Mouse (Mus musculus): ENCODE measurements at regions not wholly inside any gene's neighbourhood (a gene's known extent, or its start where the extent isn't known, plus 50 kb on each side); places are given as distances from the start of the nearest gene placed in this dataset.

DNA sequence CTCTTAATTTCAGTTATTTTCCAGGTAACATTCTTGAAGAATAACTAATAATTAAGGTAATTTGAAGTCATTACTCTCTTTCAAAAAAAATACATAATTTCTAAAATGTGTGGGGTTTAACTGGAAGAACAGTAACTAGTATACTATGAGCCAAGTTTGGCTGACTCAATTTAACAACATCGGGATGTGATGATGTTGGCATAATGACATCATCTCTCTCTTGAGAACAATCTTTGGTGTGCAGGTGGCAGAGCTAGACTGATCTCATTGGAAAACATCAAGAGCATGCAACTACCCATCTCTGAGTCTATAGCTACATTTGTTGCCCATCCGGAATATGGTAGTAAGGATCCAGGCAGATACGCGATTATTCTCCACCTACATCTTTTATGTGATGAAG, 1251.7 kb upstream of the Zeb2 start:
- TF ChIP-seq EP300 (IDR thresholded peaks at IDR 0.05; ENCODE audit: low read depth) (no peak), CTCF (IDR thresholded peaks at IDR 0.05; ENCODE audit: low read depth) (no peak)
